Mouse (Mus musculus): ENCODE measurements around the gene Adamts7.

GRCm38 (mm10) chr9:90166615-90167014 is 3.7 kb downstream of the Adamts7 start:
- TF ChIP-seq CTCF (IDR thresholded peaks at IDR 0.05; ENCODE audit: insufficient read depth, low read length) (no peak), POLR2A (IDR thresholded peaks at IDR 0.05; ENCODE audit: borderline replicate concordance, extremely low read depth, low read depth, low read length) (no peak)
